Mouse (Mus musculus): ENCODE measurements around the gene Enox2. TPM values are rescaled to one million over a fixed set of nuclear protein-coding genes. Genes with fewer than 3 reads are reported as not detected.

Gene Enox2
- polyA plus RNA-seq, 1 experiment = 1.7 TPM

GRCm38 (mm10) chrX:49096249-49096648 lies 191.8 kb downstream of the Enox2 start:
- no peaks in the 10 kb centered on the region for H3K79me3 ChIP-seq (ENCODE audit: low read depth)
- H3ac ChIP-seq (ENCODE audit: control insufficient read depth, insufficient read length, low read depth) = no peak overlapping the region
- no peak overlapping the region for H3K4me3 ChIP-seq (ENCODE audit: insufficient read depth, poor library complexity, severe bottlenecking)
- no peaks in the 10 kb centered on the region for H3K36me3 ChIP-seq (ENCODE audit: control insufficient read depth, insufficient read depth)
- no peak for TF ChIP-seq MYOD1 (IDR thresholded peaks at IDR 0.05; ENCODE audit: control insufficient read depth, insufficient read length, low read depth)
- H3K27me3 ChIP-seq (ENCODE audit: control insufficient read depth, insufficient read depth, insufficient read length) = no peaks in the 10 kb centered on the region
- no peaks in the 10 kb centered on the region for H3K79me2 ChIP-seq (ENCODE audit: control insufficient read depth, insufficient read depth)

GRCm38 (mm10) chrX:49075055-49075454 lies 213.0 kb downstream of the Enox2 start:
- Histone ChIP-seq H3ac (ENCODE audit: control insufficient read depth, insufficient read length, low read depth) (no peak overlapping the region), H3K27me3 (ENCODE audit: control insufficient read depth, insufficient read depth, insufficient read length) (no peaks in the 10 kb centered on the region), H3K4me3 (ENCODE audit: insufficient read depth, poor library complexity, severe bottlenecking) (no peak overlapping the region), H3K79me3 (ENCODE audit: low read depth) (no peaks in the 10 kb centered on the region), H3K36me3 (ENCODE audit: control insufficient read depth, insufficient read depth) (no peaks in the 10 kb centered on the region), H3K79me2 (ENCODE audit: control insufficient read depth, insufficient read depth) (no peaks in the 10 kb centered on the region)
- TF ChIP-seq MAX (IDR thresholded peaks at IDR 0.05) (no peak), MYOG (IDR thresholded peaks at IDR 0.05; ENCODE audit: control insufficient read depth, extremely low read depth, insufficient read length) (no peak), FOSL1 (IDR thresholded peaks at IDR 0.05; ENCODE audit: insufficient read depth, low read length, poor library complexity, severe bottlenecking) (no peak), CTCF (IDR thresholded peaks at IDR 0.05; ENCODE audit: control insufficient read depth, insufficient read depth, insufficient read length) (no peak)

GRCm38 (mm10) chrX:49073563-49073962 lies 214.5 kb downstream of the Enox2 start:
- H3K27me3 ChIP-seq (ENCODE audit: control insufficient read depth, insufficient read depth, insufficient read length) = no peaks in the 10 kb centered on the region
- no peak overlapping the region for H3ac ChIP-seq (ENCODE audit: control insufficient read depth, insufficient read length, low read depth)
- TF ChIP-seq USF1 (IDR thresholded peaks at IDR 0.05; ENCODE audit: low read depth) (no peak), CTCF (IDR thresholded peaks at IDR 0.05; ENCODE audit: control insufficient read depth, insufficient read depth, insufficient read length) (no peak), MYOD1 (IDR thresholded peaks at IDR 0.05; ENCODE audit: control insufficient read depth, insufficient read length, low read depth) (no peak)

GRCm38 (mm10) chrX:49045118-49045517 lies 242.9 kb downstream of the Enox2 start:
- Histone ChIP-seq H3K79me2 (ENCODE audit: control insufficient read depth, insufficient read depth) (no peaks in the 10 kb centered on the region), H3K27me3 (ENCODE audit: control insufficient read depth, insufficient read depth, insufficient read length) (no peaks in the 10 kb centered on the region), H3K4me3 (ENCODE audit: insufficient read depth, poor library complexity, severe bottlenecking) (no peak overlapping the region), H3K79me3 (ENCODE audit: low read depth) (no peaks in the 10 kb centered on the region), H3K36me3 (ENCODE audit: control insufficient read depth, insufficient read depth) (no peaks in the 10 kb centered on the region), H3ac (ENCODE audit: control insufficient read depth, insufficient read length, low read depth) (no peak overlapping the region)
- TF ChIP-seq MYOD1 (IDR thresholded peaks at IDR 0.05; ENCODE audit: control insufficient read depth, insufficient read length, low read depth) (no peak), MYOG (IDR thresholded peaks at IDR 0.05; ENCODE audit: control insufficient read depth, extremely low read depth, insufficient read length) (no peak), FOSL1 (IDR thresholded peaks at IDR 0.05; ENCODE audit: insufficient read depth, low read length, poor library complexity, severe bottlenecking) (no peak), CTCF (IDR thresholded peaks at IDR 0.05; ENCODE audit: control insufficient read depth, insufficient read depth, insufficient read length) (no peak), MAX (IDR thresholded peaks at IDR 0.05) (no peak), USF1 (IDR thresholded peaks at IDR 0.05; ENCODE audit: low read depth) (no peak), CEBPB (IDR thresholded peaks at IDR 0.05; ENCODE audit: low read depth) (no peak)

More at GRCm38 (mm10) chrX:49073563-49073962, 214.5 kb downstream of the Enox2 start:
- H3K79me3 ChIP-seq (ENCODE audit: low read depth) = no peaks in the 10 kb centered on the region
- no peaks in the 10 kb centered on the region for H3K36me3 ChIP-seq (ENCODE audit: control insufficient read depth, insufficient read depth)
- H3K79me2 ChIP-seq (ENCODE audit: control insufficient read depth, insufficient read depth) = no peaks in the 10 kb centered on the region
- no peak overlapping the region for H3K4me3 ChIP-seq (ENCODE audit: insufficient read depth, poor library complexity, severe bottlenecking)

GRCm38 (mm10) chrX:49009746-49010145 lies 278.3 kb downstream of the Enox2 start:
- Histone ChIP-seq H3K36me3 (ENCODE audit: control insufficient read depth, insufficient read depth) (no peaks in the 10 kb centered on the region), H3ac (ENCODE audit: control insufficient read depth, insufficient read length, low read depth) (no peak overlapping the region), H3K27me3 (ENCODE audit: control insufficient read depth, insufficient read depth, insufficient read length) (no peaks in the 10 kb centered on the region), H3K79me3 (ENCODE audit: low read depth) (no peaks in the 10 kb centered on the region), H3K79me2 (ENCODE audit: control insufficient read depth, insufficient read depth) (no peaks in the 10 kb centered on the region), H3K4me3 (ENCODE audit: insufficient read depth, poor library complexity, severe bottlenecking) (no peak overlapping the region)
- TF ChIP-seq MYOD1 (IDR thresholded peaks at IDR 0.05; ENCODE audit: control insufficient read depth, insufficient read length, low read depth) (no peak), CEBPB (IDR thresholded peaks at IDR 0.05; ENCODE audit: low read depth) (no peak), FOSL1 (IDR thresholded peaks at IDR 0.05; ENCODE audit: insufficient read depth, low read length, poor library complexity, severe bottlenecking) (no peak), MAX (IDR thresholded peaks at IDR 0.05) (no peak), USF1 (IDR thresholded peaks at IDR 0.05; ENCODE audit: low read depth) (no peak), MYOG (IDR thresholded peaks at IDR 0.05; ENCODE audit: control insufficient read depth, extremely low read depth, insufficient read length) (no peak), CTCF (IDR thresholded peaks at IDR 0.05; ENCODE audit: control insufficient read depth, insufficient read depth, insufficient read length) (no peak)

- no peaks in the 10 kb centered on the region for H3K79me2 ChIP-seq (ENCODE audit: control insufficient read depth, insufficient read depth)
- H3K79me3 ChIP-seq (ENCODE audit: low read depth) = no peaks in the 10 kb centered on the region
- no peaks in the 10 kb centered on the region for H3K27me3 ChIP-seq (ENCODE audit: control insufficient read depth, insufficient read depth, insufficient read length)
- TF ChIP-seq FOSL1 (IDR thresholded peaks at IDR 0.05; ENCODE audit: insufficient read depth, low read length, poor library complexity, severe bottlenecking) (no peak), MYOD1 (IDR thresholded peaks at IDR 0.05; ENCODE audit: control insufficient read depth, insufficient read length, low read depth) (no peak), MAX (IDR thresholded peaks at IDR 0.05) (no peak), CEBPB (IDR thresholded peaks at IDR 0.05; ENCODE audit: low read depth) (no peak), MYOG (IDR thresholded peaks at IDR 0.05; ENCODE audit: control insufficient read depth, extremely low read depth, insufficient read length) (no peak), CTCF (IDR thresholded peaks at IDR 0.05; ENCODE audit: control insufficient read depth, insufficient read depth, insufficient read length) (no peak), USF1 (IDR thresholded peaks at IDR 0.05; ENCODE audit: low read depth) (no peak)
- no peaks in the 10 kb centered on the region for H3K36me3 ChIP-seq (ENCODE audit: control insufficient read depth, insufficient read depth)
- no peak overlapping the region for H3ac ChIP-seq (ENCODE audit: control insufficient read depth, insufficient read length, low read depth)
- H3K4me3 ChIP-seq (ENCODE audit: insufficient read depth, poor library complexity, severe bottlenecking) = no peak overlapping the region
Measured at GRCm38 (mm10) chrX:49005655-49006054, 282.4 kb downstream of the Enox2 start.

Measured in C2C12 (cell line).